Mouse (Mus musculus) heart, postnatal 4 days (tissue): Measurements from ENCODE around the gene Rmnd5a. TPM values are rescaled to one million over a fixed set of nuclear protein-coding genes. Genes with fewer than 3 reads are reported as not detected.

Experiments
- DNase-seq: peaks from one replicate; pipeline ENCODE4 v3.0.0; 2021
- total RNA-seq, 2 experiments: library from RNA; stranded (reverse); gene quantifications; 2 replicates each; pipeline ENCODE4 v1.2.3; 2021

Rmnd5a gene
- total RNA-seq, 2 experiments from 2014 or later, result 42.1 to 43.9 TPM

DNA sequence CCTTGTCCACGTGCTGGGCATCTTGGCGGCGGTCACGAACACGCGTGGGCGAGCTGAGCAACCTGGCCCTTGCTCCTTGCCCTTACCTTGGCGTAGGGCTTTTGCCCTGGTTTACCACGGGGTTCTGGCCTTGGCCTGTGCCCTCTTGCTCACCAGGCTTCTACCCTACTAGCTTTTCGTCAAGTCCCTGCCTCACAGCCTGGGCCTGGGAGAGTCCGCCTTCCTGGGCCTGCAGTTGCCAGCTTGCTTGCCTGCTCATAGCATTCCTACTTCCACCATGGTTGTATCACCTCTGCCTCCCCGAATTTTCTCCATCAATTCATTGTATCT is 779 bp upstream of the Rmnd5a start:
- no peak for DNase-seq

DNA sequence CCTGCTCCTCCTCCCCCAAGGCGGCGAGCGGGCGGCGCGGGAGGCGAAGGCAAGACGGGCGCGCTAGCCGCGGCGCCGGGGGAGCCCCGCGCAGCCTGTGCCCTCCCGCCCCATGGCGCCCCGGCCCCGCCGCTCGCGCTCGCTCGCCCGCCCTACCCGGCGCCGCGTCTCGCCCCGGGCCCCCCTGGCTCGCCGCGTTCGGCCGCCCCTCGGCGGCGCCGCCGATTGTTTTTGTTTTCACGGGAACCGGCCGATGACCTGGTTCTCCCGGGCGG is 283 bp downstream of the Rmnd5a start:
- no peak for DNase-seq

DNA sequence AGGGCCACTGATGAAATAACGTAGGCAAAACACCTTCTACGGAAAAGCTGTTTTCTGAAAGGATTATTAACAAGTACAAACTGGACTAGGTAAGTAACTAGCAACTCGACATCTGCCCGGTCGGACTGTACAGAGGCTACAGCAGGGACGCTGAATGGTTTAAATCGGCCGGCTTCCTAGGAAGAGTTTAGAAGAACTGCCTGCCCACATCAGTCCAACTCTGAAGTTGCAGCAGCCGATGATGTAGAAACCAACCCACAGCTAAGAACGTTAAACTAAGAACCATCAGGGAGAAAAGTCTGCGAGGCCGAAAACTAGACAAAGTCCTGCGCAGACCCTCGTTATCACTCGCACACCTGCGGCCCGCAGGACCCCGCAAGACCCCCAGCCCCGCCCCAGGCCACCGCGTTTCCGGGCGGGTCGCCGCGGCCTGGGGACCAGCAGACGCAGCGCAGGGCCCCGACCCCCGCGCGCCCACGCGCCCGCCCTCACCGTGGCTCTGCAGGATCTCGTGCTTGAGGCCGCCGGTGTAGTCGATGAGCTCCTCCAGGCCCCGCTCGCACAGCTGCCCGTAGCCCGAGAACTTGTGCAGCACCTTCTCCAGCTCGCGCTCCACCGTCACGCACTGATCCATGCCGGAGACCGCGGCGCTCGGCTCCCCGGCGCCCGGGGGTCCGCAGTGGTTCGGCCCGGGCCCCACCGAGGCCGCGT is 776 bp downstream of the Rmnd5a start:
- DNase-seq, result peak; percentile 60

DNA sequence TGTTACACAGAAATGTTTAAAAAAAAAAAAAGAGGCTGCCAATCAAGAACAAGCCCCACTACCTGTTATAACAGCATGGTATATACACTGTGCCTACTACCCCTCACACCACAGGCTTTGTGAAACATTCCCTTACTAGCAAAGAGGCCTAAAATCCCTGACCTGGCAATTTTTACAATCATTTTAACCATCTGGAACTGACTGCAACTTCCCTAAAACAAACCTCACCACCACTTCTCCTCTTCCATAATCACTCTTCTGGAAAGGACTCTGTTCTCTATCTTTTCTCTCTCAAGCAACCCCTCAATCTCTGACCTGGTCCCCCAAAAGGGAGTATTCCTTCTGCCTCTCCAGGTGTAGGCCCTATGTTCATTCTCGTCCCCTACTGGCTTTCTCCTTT is 2.4 kb downstream of the Rmnd5a start:
- no peak for DNase-seq

DNA sequence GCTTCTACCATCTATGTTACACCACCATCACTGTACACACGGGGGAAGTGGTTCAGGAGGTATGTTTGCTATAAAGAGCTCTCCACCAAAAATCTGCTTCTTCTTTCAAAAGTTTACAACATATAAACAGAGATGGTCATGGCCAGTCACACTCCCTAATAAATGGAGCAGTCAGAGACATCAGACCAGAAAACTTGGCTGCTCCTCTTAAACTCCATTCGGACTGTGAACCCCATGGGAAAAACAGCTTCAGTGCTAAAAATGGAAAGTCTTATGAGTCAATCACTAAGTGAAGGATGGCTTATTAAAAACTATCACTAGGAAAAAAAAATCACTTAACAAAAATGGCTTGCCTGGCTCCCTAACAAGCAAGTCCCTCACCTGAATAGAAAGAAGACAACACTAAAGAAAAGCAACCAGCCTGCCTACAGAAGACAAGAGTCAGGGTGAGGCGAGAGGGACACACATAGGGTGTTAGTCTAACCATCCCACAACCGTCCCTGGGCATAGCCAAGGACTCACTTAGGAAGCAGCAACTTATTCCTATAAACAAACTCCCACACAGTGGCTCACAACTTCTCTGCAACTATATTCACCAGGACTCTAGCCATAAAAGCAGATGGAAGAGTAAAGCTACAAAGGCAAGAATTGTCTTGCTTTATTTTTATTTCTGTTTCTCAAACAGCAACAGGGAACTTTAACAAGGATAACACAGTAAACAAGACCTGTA is 12.3 kb downstream of the Rmnd5a start:
- DNase-seq, result no peak

DNA sequence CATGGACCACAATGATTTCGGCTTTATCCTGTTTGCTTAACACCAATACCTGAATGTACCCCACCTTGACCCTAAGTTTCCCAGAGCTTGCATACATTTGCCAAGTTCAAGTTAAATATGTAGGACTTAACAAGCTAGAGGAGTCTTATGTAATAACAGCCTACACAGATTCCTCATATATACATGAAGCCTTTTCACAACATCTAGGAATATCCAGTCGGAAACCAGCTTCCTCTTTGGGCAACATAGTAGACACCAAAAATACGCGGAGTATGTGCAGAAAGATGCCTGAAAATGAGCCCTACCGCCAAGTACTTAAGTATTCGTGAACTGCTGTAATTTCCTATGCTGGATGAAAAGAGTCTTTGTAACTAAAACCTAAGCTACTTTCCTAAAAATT is 14.8 kb downstream of the Rmnd5a start:
- DNase-seq, result no peak

DNA sequence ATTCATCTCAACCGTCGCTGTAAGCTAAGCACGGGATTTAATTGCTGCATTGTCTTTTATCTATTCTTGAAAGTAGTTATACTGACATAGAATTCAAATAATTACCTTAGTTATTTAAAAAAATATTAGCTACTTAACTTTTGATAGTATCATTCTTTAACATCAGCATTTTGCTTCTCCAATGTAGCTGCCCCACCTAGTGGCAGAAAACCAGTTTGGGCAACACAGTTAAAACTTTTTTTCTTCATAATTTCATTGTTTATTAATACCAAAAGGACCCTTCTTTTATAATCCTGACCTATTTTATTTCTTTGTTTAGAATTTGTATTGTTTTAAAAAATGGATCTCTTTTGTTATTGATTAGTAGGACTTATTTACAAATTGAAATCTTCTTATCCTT is 17.3 kb downstream of the Rmnd5a start:
- DNase-seq, result peak; percentile 37

DNA sequence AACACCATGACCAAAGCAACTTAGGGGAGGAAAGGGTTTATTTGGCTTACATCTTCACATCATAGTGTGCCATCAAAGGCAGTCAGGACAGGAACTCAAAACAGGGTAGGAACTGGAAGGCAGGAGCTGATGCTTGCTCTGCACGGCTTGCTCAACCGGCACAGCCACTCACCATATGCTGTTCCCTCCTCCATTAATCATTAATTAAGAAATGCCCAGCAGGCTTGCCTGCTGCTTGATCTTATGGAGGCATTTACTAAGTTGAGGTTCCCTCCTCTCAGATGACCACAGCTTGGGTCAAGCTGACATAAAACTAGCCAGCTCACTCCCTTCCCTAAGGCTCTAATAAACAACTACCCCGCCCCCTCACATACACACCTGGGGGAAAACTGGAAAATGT is 18.3 kb downstream of the Rmnd5a start:
- DNase-seq, result no peak

DNA sequence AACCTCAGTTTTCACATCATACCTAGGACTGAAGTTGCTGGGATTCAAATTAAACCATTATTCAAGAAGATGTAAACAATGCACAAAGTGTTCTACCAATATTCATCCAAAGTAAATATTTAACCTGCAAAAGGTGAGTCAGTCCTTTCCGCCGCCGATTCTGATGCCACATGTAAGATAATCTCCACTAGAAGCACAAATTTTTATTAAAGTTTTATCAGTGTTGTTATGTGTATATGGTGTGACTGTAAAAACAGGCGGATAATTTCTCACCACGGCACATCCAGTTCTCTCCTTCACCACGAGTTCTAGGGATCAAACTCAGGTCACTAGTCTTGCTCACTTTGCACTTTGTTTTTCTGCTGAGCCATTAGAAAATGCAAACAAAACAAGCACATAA is 19.6 kb downstream of the Rmnd5a start:
- DNase-seq, result no peak

DNA sequence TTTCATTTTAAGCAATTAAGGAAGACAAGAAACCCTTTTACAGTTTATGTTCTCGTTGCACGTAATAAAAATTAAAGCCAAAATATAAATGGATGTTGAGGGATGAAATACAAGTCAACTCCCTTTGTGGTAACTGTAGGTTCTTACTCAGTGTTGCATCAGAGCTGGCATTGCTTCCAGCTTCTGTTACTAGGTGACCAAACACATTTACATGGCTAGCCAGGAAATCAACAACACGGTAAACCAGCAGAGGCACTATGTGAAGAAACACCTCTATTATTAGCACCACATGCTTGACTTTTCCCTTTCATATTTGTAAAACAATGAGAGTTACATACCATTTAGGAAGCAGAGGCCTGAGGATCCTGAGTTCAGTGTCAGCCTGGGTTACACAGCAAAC is 21.6 kb downstream of the Rmnd5a start:
- peak; percentile 21 for DNase-seq

DNA sequence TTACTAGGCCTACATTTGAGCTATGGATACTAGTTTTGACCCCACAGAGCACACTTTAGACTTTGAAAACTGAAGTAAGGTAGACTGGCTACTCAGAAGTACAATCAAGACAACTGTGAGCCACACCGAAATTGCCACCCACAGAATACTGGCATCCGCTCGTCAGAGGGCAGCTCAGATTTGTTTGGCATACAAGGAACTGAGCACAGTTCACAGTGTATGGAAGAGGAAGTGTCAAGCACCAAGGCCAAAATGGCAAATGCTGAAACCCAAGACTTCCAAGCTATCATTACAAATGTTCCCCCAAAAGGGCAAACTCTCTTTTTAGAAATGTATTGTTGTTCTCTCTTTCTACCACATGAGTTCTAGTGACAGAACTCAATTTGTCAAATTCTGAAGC is 25.0 kb downstream of the Rmnd5a start:
- DNase-seq, result no peak

DNA sequence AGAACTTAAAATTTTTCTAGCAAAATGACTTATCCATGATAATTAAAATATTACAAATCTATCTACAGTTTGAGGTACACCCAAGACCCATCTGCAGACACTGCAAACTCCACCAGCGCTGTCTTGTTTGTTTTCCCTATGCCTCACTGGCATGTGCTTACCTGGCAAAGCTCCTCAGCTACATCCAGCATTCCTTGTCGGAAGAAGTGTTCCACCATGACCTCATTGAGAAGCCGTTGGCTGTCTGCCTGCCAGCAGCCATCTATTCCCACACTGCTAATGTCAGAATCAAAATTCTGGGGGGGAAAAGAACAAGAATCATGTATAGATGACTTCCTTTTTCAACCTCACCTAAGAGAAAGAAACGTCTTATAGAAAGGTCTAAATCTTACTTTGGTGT is 25.8 kb downstream of the Rmnd5a start:
- DNase-seq, result peak; percentile 56

DNA sequence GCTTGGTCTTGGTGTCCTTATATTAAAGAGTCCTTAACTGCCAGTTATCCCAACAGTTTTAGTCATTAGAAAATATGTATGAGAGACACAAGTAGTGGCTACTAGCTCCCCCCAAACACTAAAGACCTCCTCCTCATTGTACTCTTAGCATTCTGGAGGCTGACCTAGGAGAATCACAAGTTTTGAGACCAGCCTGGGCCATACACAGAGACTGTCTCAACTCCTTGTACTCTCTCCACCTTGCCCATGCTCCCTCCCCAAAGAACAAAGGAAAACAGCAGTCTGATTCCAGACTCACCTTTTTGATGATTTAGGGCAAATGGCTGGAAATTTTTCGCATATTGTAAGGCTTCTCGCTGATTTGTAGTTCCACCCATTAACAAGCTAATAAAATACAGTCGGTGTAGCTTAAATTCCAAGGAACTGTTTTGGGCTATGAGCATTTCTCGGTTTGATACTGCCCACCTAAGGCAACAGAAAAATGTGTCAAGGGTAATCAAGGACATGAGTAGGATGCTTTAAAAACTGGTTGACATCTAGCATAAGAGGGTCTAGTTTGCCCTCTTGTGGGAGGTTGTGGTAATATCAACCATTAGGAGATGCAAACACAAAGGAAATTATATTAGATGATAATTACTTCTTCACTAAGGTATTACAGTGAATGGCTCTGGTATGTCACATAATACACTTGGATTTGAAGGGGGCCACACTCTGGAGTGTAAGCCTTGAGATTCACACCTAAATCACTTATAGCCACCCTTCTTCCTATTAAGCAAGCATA is 41.4 kb downstream of the Rmnd5a start:
- DNase-seq, result peak; percentile 32

DNA sequence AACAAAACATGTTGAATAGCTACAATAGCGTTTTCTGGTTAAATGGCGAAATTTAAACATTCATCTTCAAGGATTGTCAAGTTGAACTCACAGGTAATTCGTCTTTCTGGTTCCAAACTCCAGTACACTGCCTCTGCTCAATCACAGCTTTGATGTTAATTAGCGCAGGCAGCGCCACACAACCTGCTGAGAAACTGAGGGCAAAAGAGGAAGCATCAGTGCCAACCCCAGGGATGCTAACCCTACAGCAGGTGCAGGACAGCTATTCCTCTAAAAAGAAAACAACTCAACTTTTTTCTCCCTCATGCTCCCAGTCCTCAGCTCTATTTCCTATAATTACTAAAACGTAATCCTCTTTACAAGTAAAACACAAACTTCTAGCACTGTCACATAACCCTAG is 43.7 kb downstream of the Rmnd5a start:
- DNase-seq, result no peak

DNA sequence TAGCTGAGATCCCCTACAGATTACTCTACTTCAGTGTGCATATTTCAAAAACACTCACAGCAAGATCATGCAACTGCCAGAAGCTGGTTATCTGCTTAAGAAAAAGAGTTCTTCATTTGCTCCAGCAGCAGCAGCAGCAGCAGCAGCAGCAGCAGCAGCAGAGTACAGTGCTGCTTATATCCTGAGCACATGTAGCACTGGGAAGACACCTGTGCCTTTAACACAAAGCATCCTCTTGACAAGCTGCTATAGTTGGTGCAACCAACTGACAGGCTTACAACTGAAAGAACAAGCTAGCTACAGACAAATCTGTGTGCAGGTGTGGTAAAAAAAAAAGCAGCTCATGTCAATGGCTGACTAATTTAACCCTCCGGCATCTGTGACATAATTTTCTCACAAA is 44.4 kb downstream of the Rmnd5a start:
- no peak for DNase-seq

DNA sequence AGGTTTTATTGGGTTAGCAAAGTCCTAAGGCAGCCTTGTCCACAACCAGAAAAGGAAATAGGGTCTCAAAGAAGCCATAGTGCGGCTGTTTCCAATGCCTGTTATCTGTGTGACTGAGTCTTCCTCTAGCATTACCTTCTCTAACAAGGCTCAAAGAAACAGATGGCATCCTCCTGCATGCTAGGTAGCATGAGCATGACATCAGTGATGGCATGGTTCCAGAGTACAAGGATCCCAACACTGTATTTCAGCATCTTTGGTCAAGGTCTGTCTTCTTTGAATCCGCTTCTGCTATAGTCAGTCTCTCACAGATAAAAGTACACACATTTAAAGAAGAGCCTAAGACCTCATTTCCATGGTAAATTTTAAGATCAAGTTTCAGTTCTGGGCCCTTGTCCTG is 49.9 kb downstream of the Rmnd5a start:
- no peak for DNase-seq

DNA sequence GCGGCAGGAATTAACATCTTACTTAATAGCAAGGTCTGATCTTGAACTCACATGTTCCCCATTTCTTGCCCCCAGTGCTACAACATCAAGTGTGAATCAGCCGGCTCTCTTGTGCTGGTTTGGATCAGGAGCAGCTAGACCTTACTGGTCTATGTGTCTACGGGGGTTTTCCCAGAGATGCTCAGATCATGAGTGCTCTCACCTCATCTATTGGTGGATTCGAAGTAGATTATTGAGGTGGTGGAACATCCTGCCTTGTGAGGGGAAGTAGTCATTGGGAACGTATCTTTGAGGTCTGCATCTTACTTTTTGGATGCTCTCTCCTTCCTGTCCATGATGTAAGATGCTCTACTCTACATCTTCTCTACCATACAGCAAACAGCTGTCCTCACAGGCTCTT is 58.8 kb downstream of the Rmnd5a start:
- DNase-seq, result no peak

DNA sequence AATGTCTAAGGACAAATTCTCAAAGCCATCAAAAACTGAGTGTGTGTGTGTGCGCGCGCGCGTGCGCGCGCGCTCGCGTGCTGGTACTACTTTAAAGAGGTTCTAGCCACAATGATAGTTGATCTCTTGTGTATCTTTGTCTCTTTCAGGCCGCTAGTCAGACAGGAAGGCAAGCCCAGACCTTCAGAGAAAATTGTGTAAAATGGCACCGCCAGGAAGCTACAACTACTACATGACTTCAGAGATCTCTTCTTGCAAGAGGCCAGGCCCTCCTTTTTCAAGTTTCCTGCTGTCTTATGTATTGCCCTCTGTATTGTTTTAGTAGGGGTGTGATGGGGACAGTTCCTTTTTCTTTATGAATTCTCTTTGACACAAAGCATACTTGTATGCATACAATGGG is 63.7 kb downstream of the Rmnd5a start:
- no peak for DNase-seq

DNA sequence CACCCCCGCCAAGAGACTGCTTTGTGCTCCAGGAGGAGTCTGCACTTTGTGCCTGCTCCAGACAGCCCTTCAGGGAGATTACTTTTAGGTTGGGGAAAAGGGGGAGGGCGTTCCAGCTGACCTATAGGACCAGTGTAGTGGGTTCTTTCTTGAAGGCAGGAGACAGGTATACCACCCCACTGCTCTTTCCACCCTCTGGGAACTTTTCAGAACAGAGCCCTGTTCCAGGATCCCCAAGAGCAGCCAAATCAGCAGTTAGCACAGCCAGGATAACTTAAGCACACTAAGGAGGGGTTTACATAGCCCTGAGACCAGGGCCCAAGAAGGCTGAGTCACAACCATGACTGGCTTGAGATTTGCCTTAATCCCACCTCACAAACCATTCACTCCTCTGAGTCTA is 65.5 kb downstream of the Rmnd5a start:
- DNase-seq, result no peak

DNA sequence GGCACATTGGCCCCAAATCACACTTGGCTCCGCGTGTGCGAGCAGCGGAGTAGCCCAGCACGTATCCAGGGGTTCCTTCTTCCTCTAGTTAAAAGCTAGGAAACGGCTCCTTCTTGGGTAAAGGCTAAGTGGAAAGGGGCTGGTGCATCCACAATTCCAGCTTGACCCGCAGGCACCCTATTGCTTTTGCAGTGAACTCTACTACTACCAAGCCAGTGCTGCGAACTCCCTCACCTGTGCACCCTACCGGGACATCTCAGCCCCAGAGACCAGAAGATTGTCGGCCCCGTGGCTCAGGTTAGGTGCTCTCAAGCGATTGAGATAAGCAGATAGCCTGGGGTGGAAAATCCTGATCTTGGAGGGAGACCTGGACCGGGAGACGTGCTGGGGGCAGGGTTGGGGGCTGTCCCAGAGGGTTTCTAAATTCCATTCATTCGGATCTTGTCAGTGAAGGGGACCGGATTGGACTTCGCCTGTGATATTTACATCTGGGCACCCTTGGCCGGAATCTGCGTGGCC is 66.1 kb downstream of the Rmnd5a start:
- DNase-seq, result no peak

DNA sequence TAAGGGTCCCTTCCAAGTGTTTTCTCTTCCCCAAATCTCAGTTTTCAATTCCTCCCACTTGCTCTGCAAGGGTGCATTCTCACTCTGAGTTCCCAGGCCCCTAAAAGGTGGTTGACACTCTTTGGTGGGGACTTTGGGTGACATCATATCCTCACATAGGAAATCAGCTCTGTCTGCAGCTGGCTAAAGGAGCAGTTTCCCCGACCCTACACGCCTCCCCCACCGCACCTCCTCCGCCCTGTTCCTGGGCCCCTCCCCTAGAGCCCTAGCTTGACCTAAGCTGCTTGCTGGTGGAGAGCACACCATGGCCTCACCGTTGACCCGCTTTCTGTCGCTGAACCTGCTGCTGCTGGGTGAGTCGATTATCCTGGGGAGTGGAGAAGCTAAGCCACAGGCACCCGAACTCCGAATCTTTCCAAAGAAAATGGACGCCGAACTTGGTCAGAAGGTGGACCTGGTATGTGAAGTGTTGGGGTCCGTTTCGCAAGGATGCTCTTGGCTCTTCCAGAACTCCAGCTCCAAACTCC is 67.1 kb downstream of the Rmnd5a start, which contains the start of gene Cd8a:
Cd8a (plus strand) TSS at position 179 of the 527 bp plus-strand sequence.
- DNase-seq, result no peak

DNA sequence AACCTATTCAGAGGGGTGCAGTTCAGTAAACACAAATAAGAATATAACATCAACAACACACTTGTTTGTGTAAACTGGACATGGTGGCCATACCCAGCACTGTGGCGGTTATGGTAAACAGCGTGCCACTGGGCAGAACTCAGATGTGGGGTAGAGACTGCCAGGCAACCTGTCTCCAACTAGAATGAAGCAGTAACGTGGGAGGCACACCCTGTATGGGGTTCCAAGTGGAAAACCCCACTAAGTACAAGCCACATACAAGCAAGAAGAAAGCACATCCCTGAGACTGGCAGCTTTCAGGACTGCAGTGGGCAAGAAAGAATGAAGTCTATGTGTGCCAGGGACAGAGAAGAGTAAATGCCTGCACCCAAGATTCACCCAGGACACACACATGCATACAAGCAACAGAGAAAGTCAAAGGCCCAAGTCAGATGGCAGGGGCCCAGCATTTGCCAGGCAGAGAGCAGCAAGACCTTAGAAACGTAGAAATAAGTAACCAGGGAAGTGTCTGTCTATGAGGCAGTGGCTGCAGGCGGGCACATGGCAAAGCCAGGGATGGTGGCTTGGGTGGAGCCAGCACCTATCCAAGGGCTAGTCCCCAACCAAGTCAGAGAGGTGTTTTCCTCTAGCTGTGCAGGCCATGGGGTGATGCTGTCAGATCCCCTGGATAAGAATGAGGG is 68.3 kb downstream of the Rmnd5a start:
- DNase-seq, result no peak

DNA sequence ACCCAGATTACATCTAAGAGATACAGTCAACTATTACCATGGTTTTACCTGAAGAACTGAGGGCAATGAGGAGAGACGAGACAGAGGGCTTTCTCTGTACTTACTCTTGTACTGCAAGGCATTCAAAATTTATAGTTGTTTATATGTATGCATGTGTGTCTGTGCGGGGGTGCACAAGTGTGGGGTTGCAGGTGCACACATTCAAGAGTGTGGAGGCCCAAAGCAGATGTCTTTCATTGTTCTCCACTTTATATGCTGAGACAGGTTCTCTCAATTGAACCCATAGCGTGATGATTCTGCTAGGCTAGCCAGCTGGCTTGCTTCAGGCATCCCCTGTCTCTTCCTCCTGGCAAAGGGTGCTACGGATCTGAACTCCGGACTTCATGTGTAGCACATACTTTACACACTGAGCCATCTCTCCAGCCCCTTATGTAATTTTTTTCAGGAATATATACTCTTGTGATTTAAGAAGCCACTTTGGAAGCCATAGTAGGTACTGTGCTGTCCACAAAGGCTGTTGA is 69.3 kb downstream of the Rmnd5a start:
- DNase-seq, result no peak
